Mouse (Mus musculus) adrenal gland (tissue): ENCODE data around the gene Pla2g2e.
"Not testable (repeated sequence)": the region's sequence is repeated elsewhere in the genome, so short reads cannot be mapped to it uniquely, and the experiment has no call there.

Experiments
- intact Hi-C: fragments of 180-260 bp; cut with DNase I; formaldehyde crosslinking; loops from one replicate; pipeline ENCODE4 v1.15.1; 2025
- long read RNA-seq, 2 experiments: library from polyadenylated mRNA; unstranded; transcript quantifications; one replicate each; pipeline ENCODE4 v2.0.0; 2020; ENCODE audit warnings: borderline replicate concordance in 1 of 2; ENCODE audit not compliant: insufficient replicate concordance in 1 of 2

The Pla2g2e gene
- long read RNA-seq, experiment 1, result 0 reads
- long read RNA-seq, experiment 2, result 0 reads

GRCm38 (mm10) chr4:138877731-138878130 is at the start of gene Pla2g2e:
Gene Pla2g2e (plus strand): TSS chr4:138877942.
- intact Hi-C loops, result no loop called here

- intact Hi-C loops, result no loop called here
These were observed 37.9 kb upstream of the Pla2g2e start for GRCm38 (mm10) chr4:138839806-138840205.

DNA sequence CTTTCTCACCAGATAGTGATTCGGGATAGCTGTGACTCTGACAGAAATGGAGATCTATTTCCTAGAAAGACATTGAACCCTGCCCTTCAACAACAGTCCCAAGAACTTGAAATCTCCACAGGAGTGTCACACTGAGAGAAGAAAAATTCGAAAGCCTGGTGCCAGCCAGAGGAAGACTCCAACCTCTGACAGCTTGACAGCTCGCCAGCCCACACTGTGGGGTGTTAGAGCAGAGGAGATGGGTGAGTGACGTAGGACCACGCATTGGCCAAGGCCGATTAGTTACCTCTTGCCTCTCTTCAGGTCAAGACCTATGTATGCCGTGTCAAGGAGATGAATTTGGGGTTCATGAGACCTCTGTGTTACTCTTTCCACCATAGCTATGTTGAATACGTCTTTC is 37.0 kb upstream of the Pla2g2e start:
- intact Hi-C loops, result no loop called here

DNA sequence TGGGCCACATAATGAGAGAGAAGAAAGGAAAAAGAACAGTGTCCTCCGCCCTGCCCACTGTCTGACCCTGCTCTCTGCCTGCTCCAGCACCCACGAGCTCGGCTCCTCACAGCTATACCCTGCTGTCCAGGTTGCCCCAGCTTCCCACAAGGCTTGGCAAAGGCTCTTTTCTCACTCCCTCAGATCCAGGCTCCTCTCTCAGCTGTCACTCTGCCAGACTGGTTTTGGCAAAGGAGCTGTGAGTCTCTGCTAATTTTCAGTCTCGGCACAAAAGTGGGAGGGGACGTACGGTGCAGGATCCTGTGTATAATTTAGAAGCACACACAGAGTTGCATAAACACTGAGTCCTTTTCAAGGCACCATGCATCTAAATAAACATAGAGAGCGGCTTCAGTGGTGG is 36.4 kb upstream of the Pla2g2e start:
- intact Hi-C loops, result no loop called here

DNA sequence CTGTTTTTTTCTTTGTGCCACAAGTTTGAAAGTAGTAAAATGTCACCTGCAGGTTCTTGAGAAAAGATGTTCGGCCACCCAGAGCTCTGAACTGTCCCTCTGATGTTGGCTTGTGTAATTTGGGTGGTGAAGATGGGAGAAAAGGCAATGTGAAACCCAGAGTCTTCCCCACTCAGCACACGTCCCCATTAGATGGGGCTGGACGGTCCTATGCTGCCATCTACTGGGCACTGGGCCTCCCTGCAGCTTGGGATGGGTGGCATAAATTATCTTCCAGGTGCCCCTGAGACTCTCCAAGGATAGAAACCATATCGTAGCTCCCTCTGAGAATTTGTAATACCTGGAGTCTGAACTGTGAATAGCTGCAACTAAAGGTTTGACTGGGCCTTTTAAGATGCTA is 26.3 kb upstream of the Pla2g2e start:
- intact Hi-C loops, result loop anchor here (1.0 to 5.0 kb wide), 3 partner anchors 103 to 404 kb away; no protein-coding TSS in a partner anchor

- intact Hi-C loops, result loop anchor here (5.0 kb wide), 1 partner anchor 406 kb away; no protein-coding TSS in a partner anchor
These were observed 24.8 kb upstream of the Pla2g2e start for GRCm38 (mm10) chr4:138852961-138853360.

DNA sequence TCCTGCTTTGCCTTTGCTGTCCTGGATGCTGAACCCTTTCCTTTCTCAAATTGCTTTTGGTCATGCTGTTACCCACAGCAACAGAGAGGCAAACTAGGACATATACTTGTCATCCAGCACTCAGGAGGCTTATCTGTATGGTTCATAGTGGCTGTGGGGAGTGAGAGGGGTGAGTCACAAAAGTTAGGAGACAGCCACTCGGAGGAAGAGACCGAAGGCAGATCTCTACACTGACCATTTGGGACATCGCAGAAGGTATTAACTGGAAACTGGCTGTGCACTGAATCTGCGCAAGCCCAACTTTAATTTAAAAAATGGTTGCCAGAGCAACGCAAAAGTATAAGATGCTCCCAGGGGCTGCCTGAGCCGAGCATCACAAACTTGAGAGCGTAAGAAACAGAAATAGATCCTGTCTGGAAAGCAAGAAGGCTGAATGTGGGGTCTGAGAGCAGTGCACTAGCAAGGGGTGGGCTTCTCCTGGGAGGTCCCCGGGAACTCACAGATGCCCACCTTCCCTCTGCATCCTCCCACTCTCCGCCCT is 22.6 kb upstream of the Pla2g2e start:
- intact Hi-C loops, result loop anchor here (5.0 kb wide), 1 partner anchor 37 kb away; no protein-coding TSS in a partner anchor

DNA sequence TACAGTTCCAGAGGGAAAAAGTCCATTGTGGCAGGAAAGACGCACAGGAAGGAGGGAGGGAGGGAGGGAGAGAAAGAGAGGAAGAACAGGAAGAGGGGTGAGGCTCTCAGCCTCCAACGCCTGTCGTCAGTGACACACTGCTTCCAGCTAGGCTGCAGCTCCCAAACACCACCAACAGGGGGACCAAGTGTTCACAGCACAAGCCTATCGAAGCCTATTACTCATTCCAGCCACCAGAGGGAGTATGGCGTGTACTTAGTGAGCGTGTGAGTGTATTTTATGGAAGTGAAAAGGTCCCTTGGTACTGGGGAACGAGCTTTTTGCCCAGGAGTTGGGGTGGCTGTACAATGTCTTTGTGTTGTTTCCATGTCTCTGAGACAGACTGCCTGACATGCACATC is 21.3 kb upstream of the Pla2g2e start:
- intact Hi-C loops, result loop anchor here (5.0 kb wide), 1 partner anchor 36 kb away; no protein-coding TSS in a partner anchor

GRCm38 (mm10) chr4:138857576-138857975 is 20.2 kb upstream of the Pla2g2e start:
- intact Hi-C loops, result loop anchor here (5.0 kb wide), 1 partner anchor 35 kb away; no protein-coding TSS in a partner anchor

- intact Hi-C loops, result loop anchor here (5.0 kb wide), 1 partner anchor 34 kb away; no protein-coding TSS in a partner anchor
These were observed 19.3 kb upstream of the Pla2g2e start for GRCm38 (mm10) chr4:138858446-138858845.

GRCm38 (mm10) chr4:138859245-138859644 is 18.5 kb upstream of the Pla2g2e start:
- intact Hi-C loops, result loop anchor here (5.0 kb wide), 1 partner anchor 33 kb away; no protein-coding TSS in a partner anchor

DNA sequence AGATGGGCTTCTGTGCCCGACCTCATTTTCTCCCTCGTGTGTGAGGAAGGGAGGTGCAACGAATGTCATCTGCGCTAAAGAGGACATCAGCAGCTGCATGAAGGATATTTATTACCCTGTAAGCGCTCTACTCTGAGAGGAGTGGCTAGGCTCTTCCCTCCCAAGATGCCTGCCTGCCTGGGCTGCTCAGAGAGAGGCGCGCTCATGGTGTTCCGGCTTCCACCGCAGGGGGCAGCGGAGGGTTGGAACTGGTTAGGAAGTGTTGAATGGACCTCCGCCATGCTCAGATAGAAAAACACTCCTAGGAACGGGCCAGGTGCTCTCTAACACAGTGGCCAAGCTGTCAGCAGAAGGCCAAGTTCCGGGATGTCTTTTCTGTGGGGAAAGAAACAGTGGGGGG is 18.0 kb upstream of the Pla2g2e start:
- intact Hi-C loops, result loop anchor here (5.0 kb wide), 1 partner anchor 33 kb away; no protein-coding TSS in a partner anchor

DNA sequence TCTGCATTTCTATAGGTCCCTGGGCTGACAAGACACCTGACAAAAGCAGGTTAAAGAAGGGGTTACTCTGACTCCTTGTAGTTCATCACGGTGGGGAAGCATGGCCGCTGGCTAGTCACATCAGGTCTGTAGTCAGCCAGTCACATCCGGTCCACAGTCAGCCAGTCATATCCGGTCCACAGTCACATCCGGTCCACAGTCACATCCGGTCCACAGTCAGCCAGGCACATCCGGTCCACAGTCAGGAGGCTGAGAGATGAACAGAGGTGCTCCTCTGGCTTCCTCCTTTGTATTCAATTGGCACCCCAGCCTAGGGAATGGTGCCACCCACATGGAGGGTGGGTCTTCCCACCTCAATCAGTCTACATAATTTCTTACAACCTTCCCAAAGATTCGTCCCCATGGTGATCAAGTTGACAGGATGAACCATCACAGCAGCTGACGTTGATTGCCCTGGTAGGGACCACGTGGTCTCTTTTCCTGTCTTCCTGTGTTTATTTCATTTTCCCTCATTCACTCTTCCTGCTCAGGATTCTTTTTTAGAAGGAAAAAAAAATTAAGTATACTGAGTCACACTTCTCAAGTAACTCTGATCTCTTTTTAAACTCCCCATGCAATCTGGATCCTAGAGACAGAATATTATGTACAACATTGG is 14.3 kb upstream of the Pla2g2e start, which contains the start of gene Pla2g5:
Pla2g5 (minus strand) TSS at position 139 of the 655 bp plus-strand sequence.
- intact Hi-C loops, result no loop called here

DNA sequence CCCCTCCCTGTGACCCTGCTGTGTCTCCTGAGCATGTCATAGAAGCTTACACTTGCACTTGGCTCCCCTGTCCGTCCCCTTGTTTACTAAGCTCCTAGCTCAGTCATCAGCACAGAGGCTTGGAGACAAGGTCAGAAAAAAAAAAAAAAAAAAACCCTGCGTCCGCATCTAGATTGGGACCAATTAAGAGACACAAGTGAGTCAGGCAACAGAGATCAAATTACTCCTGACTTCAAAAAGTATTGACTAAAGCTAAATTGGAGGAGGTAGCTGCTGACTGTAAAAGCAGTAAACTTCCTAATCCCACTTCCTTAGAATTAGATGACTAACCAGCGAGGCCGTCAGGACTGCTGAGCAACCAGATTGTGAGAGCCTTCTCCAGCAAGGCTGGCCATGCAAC is 12.7 kb upstream of the Pla2g2e start:
- intact Hi-C loops, result no loop called here

DNA sequence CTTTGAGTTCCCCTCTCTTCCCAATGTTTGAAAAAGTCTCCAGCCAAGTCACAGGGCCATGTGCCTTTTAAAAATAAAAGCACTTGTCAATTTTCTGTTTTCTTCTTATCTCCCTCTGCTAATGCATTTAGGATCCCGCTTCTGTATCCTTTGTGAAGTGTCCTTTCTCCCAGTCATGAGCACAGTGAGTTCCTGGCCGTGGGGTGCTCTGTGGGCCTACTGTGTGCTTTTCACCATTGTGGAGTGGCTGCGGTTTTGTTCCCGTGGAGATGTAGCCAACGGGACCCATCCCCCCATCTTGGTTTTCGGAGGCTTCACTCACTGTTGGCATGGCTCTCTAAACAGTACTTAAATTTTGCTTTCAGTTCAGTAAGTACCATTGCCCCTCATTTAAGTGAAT is 11.8 kb upstream of the Pla2g2e start:
- intact Hi-C loops, result loop anchor here (2.0 kb wide), 1 partner anchor 19 kb away; no protein-coding TSS in a partner anchor

GRCm38 (mm10) chr4:138866413-138866812 is 11.3 kb upstream of the Pla2g2e start:
- intact Hi-C loops, result loop anchor here (2.0 kb wide), 1 partner anchor 18 kb away; no protein-coding TSS in a partner anchor

GRCm38 (mm10) chr4:138868666-138869065 is 9.1 kb upstream of the Pla2g2e start:
- intact Hi-C loops, result no loop called here

DNA sequence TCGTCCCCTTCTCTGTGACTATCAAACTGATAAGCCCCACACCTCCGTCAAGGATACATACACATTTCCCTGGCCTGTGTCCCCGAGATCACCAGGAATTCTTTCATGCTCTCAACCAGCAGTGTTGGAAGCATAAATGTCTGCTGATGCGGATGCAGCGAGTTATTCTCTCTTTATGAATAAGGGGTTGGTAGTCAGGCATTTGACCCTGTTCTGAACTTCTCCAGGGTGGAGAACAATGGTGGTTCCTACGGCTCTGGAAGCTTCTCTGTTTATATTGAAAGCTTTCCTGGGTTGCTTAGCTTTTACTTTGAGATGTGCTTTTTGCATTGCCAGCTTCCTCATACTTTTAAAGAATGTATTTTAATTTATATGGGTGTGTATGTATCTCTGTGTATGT is 3.9 kb upstream of the Pla2g2e start, which contains the start of gene Gm13030:
Gm13030 (minus strand) TSS at position 101 of the 400 bp plus-strand sequence.
- intact Hi-C loops, result no loop called here

DNA sequence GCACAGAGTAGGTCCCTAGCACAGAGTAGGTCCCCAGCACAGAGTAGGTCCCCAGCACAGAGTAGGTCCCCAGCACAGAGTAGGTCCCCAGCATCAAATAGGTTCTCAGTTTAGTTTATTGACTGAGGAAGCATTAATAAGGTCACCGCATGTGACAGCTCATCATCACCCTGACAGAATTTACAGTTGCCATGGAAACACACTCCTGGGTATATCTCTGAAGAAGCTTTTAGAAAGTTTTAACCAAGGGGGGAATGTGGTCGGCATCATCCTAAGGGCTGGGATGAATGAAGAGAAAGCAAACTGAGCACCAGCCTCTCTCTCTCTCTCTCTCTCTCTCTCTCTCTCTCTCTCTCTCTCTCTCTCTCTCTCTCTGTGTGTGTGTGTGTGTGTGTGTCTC is 2.5 kb upstream of the Pla2g2e start:
- intact Hi-C loops, result not testable (repeated sequence)

GRCm38 (mm10) chr4:138875986-138876385 is 1.8 kb upstream of the Pla2g2e start:
- intact Hi-C loops, result no loop called here

DNA sequence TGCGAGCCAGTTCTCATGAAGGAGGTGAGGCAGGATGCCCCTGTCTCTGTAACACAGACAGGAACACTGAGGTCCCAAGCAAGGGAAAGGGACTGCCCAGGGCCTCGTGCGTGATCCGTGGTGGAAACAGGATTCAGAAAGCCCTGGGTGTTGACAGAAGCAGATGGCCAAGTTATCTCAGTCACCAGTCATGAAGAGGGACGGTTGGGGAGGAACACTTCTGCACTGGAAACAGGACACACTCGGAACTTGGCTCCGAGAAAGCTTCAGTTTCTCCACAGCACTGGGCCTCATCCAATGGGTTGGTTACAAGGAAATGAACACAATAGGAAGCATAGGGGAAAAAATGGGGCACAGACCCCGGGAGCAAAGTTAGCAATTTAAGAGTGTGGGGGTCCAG is 1.0 kb downstream of the Pla2g2e start:
- intact Hi-C loops, result no loop called here

GRCm38 (mm10) chr4:138879808-138880207 is 2.1 kb downstream of the Pla2g2e start:
- intact Hi-C loops, result no loop called here
